Mouse (Mus musculus) A20 (cell line): ENCODE data around the gene Zfp280d.

Experiments
- DNase-seq: peaks from one replicate; pipeline ENCODE4 v3.0.0-alpha.2; 2011; ENCODE audit warnings: low read depth, low spot score

The Zfp280d gene

DNA sequence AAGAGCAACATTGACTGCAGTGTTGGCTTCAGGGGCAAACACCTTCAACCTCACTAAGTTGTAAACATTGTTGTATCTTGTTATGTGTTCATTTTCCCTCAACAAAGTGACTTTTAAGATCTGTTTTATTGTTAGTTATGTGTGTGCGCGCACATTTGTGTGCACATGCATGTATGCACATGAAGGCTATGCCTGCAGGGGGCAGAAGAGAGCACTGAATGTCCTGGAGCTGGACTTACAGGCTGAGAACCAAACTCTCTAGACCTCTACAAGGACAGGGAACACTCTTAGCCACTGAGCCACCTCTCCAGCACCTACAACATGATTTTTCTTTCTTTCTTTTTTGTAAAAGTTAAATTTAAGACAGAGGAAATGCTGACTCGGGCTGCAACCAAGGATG lies 99.4 kb downstream of the Zfp280d start:
- DNase-seq = peak; percentile 59

DNA sequence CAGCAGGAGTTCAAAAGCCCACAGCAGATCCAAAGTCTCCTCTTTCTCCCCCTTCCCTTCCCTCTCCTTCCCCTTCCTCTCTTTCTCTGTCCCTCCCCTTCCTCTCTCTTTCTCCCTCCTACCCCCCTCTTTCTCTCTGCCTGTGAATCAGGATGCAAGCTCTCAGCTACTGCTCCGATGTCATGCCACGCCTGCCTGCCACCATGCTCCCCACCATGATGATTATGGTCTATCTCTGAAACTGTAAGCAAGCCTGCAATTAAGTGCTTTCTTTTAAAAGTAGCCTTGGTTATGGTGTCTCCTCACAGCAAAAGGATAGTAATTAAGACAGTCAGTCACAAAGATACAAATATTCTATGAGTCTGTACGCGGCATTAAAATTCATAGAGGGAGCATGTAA lies 100.3 kb downstream of the Zfp280d start:
- DNase-seq = no peak

DNA sequence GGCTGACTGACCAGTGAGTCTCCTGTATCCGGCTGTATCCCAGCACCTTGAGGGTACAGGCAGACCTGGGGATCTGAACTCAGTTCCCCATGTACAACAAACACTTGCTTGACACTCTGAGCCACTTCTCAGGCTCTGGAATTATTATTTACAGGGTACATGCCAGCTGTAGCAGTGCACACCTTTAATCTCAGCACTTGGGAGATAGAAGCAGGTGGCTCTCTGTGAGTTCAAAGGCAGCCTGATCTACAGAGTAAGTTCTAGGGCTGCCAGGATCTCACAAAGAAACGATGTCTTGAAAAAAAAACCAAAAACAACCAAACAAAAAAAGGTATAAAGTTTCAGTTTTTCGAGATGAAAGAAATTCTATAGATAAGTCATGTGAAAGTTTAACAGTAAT lies 101.0 kb downstream of the Zfp280d start:
- no peak for DNase-seq

GRCm38 (mm10) chr9:72385786-72386185 lies 111.1 kb downstream of the Zfp280d start:
- DNase-seq = no peak

DNA sequence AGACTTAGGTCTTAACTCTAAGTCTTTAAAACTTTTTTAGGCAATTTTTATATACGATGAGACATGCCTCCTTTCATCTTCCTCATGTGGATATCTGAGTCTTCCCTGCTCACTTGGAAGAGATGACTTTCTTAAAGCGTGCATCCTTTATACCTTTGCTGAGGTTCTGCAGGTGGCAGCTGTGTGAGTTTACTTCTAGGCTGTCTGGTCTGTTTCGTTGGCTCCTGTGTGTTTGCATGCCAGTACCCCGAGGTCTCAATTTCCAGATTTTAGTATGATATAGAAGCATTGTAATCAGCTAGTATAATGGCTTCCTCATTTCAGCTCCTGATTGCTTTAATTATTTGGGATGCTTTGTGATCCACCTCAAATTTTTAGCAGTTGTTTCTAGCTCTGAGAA lies 114.3 kb downstream of the Zfp280d start:
- DNase-seq = no peak

GRCm38 (mm10) chr9:72389431-72390002 lies 114.9 kb downstream of the Zfp280d start:
- no peak for DNase-seq

DNA sequence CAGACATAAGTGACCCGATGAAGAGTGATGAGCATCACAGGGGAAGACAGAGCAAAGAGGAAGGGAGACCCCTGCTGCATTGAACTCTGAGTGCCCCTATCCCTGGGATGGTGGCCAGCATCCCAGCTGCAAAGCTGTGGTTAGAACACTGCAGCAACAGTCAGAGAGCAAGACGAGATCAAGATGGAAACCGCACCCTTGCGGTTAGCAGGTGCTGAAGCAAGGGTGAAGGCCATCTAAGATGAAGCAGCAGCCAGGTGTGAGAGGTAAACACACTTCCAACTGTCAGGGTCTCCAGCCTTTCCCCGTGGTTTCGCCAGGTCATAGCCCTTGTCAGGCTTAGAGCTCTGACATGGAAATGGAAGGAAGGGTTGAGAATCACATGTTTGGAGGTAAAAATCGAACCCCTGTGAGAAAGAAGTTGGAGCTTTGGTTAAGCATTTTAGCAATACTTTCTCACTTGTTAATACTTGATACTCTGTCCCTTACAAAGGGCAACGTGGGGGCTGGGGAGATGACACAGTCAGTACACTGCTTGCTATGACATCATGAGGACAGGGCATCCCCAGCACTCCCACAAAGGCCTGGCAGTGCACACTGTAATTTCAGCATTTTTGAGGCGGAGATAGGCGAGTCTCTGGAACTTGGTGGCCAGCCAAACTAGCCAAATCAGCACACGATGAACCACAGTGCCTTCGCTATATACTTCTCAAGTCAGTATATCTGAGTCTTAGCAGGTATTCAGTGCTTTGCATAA lies 115.8 kb downstream of the Zfp280d start:
- DNase-seq = no peak

DNA sequence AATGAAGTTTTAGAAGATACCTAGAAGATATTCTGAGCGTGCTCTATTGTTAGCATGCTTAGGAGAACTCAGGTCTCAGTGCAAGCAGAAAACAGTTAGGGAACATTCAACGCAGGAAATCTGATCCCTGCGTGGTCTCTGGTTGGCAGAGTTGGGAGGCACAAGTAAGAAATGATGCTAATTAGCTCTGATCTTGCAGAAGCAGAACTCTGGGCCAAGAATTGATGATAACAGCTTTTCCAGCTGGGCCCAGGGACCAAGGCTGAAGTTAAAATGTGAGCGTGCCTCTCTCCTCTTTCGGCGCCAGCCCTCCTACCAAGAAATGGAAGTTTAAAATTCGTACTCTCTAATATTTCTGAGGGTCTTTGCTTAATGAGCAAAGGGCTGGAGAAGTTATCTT lies 118.0 kb downstream of the Zfp280d start:
- DNase-seq = no peak

GRCm38 (mm10) chr9:72393238-72393637 lies 118.6 kb downstream of the Zfp280d start:
- DNase-seq = peak; percentile 16

GRCm38 (mm10) chr9:72393869-72394341 lies 119.2 kb downstream of the Zfp280d start:
- DNase-seq = peak; percentile 82

DNA sequence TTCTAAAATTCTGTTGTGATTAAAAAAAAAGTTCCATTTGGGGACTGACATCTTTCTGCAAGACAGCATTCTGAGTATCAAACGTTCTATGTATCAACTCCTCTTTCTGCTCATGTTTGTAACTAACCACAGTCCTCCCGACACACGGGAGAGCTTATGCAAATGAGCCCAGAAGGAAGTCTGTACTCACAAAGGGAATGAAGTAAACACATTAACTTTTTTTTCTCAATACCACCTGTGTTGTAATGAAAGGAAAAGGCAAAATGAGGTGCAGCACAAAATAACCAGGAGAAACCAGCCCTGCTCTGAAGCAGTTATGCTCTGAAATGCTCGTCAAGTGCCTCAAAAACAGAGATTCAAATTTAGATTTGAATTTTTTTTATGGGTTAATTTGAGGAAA lies 125.5 kb downstream of the Zfp280d start:
- DNase-seq = no peak

- DNase-seq = peak; percentile 35
Measured at GRCm38 (mm10) chr9:72401769-72402168, 127.1 kb downstream of the Zfp280d start.

DNA sequence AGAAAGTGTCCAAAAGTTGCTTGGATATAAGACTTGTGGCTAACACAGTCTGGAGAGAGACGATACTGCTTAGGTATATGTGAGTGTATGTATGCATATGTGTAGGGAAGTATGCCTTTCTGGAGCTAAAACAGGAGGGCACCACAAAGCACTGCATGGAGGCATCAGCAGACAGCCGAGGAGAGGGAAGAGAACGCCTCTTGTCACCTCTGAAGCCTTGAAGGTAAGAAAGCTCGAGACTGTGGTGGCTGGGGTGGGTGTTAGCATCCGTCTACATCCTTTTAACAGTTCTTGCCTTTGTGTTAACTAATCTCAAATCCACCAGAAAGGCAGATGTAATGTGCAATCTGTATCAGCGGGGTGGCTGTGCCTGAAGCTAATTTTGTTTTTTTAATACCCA lies 128.8 kb downstream of the Zfp280d start:
- no peak for DNase-seq

DNA sequence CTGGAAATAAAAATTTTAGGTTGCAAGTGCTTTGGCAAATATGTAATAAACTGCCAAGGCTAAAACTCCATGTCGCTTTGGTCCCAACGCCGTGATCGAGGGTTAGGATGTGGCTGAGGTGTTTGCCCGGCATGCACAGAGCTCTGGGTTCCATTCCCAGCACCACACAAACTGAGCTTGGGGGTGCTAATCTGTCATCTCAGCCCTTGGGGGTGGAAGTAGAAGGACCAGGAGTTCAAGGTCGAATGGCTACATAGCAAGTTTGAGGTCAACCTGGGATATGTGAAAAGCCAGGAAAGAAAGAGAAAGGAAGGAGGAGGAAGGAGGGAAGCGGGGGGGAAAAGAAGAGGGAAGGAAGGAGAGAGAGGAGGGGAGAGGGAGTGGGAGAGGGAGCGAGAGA lies 129.8 kb downstream of the Zfp280d start:
- no peak for DNase-seq

- no peak for DNase-seq
Measured at GRCm38 (mm10) chr9:72404934-72405333, 130.3 kb downstream of the Zfp280d start.

- DNase-seq = no peak
Measured at GRCm38 (mm10) chr9:72405882-72406638, 131.4 kb downstream of the Zfp280d start.

- DNase-seq = peak; percentile 90
Measured at GRCm38 (mm10) chr9:72408131-72408586, 133.5 kb downstream of the Zfp280d start.

DNA sequence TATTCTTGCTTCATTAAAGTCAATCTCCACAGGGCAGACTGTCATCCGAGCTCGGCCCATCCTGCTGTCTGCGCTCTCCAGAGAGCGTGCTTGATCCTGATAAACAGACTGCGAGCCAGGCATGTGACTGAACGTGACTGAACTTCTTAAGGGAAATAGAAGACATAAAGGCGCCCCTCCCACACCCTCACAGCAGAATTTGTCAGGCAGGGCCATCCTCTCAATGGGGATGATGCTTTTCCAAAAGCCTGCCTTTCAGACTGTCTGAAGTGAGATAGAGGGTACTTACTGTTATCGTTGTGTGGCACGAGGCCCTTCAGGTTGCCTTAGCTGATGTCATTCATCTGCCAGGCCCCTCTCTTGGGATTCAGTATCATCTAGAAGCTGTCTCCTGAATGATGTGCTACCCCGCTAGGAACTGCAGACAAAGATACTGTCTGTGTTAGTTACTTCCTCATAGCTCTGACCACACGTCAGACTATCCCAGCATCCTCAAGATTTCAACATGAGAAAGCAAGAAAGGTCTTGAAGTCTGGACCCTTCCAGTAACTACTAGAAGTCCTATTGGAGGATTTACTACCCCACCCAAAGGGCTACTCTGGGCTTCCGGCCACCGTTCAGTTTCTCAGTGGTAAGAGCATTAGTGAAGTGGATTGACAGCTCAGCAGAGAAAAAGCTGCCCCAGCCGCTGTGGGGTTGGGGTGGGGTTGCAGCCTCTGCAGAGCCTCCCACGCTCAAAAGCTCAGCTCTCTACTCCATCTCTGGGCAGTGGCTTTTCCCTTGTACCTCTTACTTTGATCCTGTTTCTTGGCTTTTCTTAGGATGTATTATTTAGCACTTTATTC lies 134.9 kb downstream of the Zfp280d start:
- DNase-seq = no peak

DNA sequence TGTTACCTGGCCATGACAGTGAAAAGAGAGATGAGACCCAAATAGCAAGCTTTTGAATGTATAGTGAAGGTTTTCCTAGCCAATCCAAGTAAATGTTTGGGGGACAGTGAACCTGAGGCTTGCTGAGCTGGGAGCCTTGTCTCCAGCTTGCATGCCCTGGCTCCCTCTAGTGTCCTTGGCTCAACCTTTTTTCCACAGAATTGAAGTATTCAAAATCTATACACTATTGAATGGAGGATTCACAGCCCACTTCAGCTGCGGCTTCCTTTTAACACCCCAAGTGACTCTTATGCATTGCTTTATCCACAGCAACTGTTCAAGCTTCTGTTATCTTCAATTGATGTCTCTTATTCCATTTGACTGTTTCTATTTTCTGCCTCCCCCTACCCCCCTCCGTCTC lies 137.1 kb downstream of the Zfp280d start:
- no peak for DNase-seq
